Mouse (Mus musculus): ENCODE data around the gene Tfpi2. TPM values are rescaled to one million over a fixed set of nuclear protein-coding genes. Genes with fewer than 3 reads are reported as not detected.

The Tfpi2 gene
- 11.2 and 12.0 TPM in 2 replicates for polyA plus RNA-seq (2015; fragmentation: Nextera tagmentation; extraction: Ambion mirVana)

- H3K4me2 ChIP-seq (replicated peaks) = 0 out of 2 replicates have a peak within 1 kb of the TSS, but pooled peaks have one; percentile 7
- no peaks in the 10 kb centered on the region for H3K36me3 ChIP-seq
- H3K9me3 ChIP-seq = no peaks in the 10 kb centered on the region
- H3K4me3 ChIP-seq (replicated peaks) = 0 out of 2 replicates have a peak within 1 kb of the TSS, but pooled peaks have one; percentile 3
- peak within 1 kb of the TSS; percentile 23; the same call in 1 of the 2 replicates for H3K27ac ChIP-seq
- no peaks in the 10 kb centered on the region for H3K4me1 ChIP-seq (replicated peaks)
- WGBS = 60% methylated on average over 3 of the region's 3 CpGs
- H3K27me3 ChIP-seq (replicated peaks) = no peaks in the 10 kb centered on the region
- H3K9ac ChIP-seq = no peak within 1 kb of the TSS
- peak; percentile 98 for ATAC-seq
These were observed at the start of gene Tfpi2 for GRCm38 (mm10) chr6:3988750-3989149. Gene Tfpi2, minus strand, starts transcription at chr6:3988919.

GRCm38 (mm10) chr6:4030956-4031355, 42.2 kb upstream of the Tfpi2 start:
- no peaks in the 10 kb centered on the region for H3K27me3 ChIP-seq (replicated peaks)
- H3K4me1 ChIP-seq (replicated peaks) = no peaks in the 10 kb centered on the region
- H3K9me3 ChIP-seq = no peaks in the 10 kb centered on the region
- H3K9ac ChIP-seq = no peak overlapping the region
- no peak for ATAC-seq
- H3K4me3 ChIP-seq (replicated peaks) = no peak overlapping the region
- no peaks in the 10 kb centered on the region for H3K36me3 ChIP-seq
- no peak overlapping the region for H3K4me2 ChIP-seq (replicated peaks)
- no peak overlapping the region for H3K27ac ChIP-seq
- 84% methylated on average over 3 of the region's 3 CpGs for WGBS

GRCm38 (mm10) chr6:4026367-4026766, 37.6 kb upstream of the Tfpi2 start:
- 41% methylated on average over 2 of the region's 2 CpGs for WGBS
- H3K4me1 ChIP-seq (replicated peaks) = no peaks in the 10 kb centered on the region
- no peak for ATAC-seq

GRCm38 (mm10) chr6:4022645-4023044, 33.9 kb upstream of the Tfpi2 start:
- H3K27ac ChIP-seq = no peak overlapping the region
- no peaks in the 10 kb centered on the region for H3K27me3 ChIP-seq (replicated peaks)
- WGBS = 22% methylated on average over 1 of the region's 1 CpGs

More at GRCm38 (mm10) chr6:4026367-4026766, 37.6 kb upstream of the Tfpi2 start:
- no peaks in the 10 kb centered on the region for H3K36me3 ChIP-seq
- H3K27me3 ChIP-seq (replicated peaks) = no peaks in the 10 kb centered on the region
- no peak overlapping the region for H3K27ac ChIP-seq
- no peak overlapping the region for H3K4me2 ChIP-seq (replicated peaks)
- no peak overlapping the region for H3K4me3 ChIP-seq (replicated peaks)
- H3K9me3 ChIP-seq = no peaks in the 10 kb centered on the region
- no peak overlapping the region for H3K9ac ChIP-seq

GRCm38 (mm10) chr6:4009548-4009947, 20.8 kb upstream of the Tfpi2 start:
- no peak overlapping the region for H3K4me3 ChIP-seq (replicated peaks)
- no peaks in the 10 kb centered on the region for H3K9me3 ChIP-seq
- no peak overlapping the region for H3K27ac ChIP-seq
- no peak for ATAC-seq
- no peak overlapping the region for H3K9ac ChIP-seq
- no peak overlapping the region for H3K4me2 ChIP-seq (replicated peaks)
- no peaks in the 10 kb centered on the region for H3K36me3 ChIP-seq
- no peaks in the 10 kb centered on the region for H3K27me3 ChIP-seq (replicated peaks)
- peaks cover 3% of the 10 kb centered on the region; the same call in 1 of the 2 replicates for H3K4me1 ChIP-seq (replicated peaks)

More at GRCm38 (mm10) chr6:4022645-4023044, 33.9 kb upstream of the Tfpi2 start:
- Histone ChIP-seq H3K9ac (no peak overlapping the region), H3K4me3 (replicated peaks) (no peak overlapping the region), H3K4me1 (replicated peaks) (no peaks in the 10 kb centered on the region), H3K4me2 (replicated peaks) (no peak overlapping the region), H3K36me3 (no peaks in the 10 kb centered on the region), H3K9me3 (no peaks in the 10 kb centered on the region)
- ATAC-seq = no peak

- WGBS = 50% methylated on average over 2 of the region's 2 CpGs
- Histone ChIP-seq H3K4me2 (replicated peaks) (no peak overlapping the region), H3K4me1 (replicated peaks) (peaks cover 3% of the 10 kb centered on the region; the same call in 1 of the 2 replicates), H3K9me3 (no peaks in the 10 kb centered on the region), H3K4me3 (replicated peaks) (no peak overlapping the region), H3K27ac (no peak overlapping the region), H3K36me3 (no peaks in the 10 kb centered on the region), H3K27me3 (replicated peaks) (no peaks in the 10 kb centered on the region), H3K9ac (no peak overlapping the region)
- ATAC-seq = no peak
These were observed 19.9 kb upstream of the Tfpi2 start for GRCm38 (mm10) chr6:4008501-4009040.

DNA sequence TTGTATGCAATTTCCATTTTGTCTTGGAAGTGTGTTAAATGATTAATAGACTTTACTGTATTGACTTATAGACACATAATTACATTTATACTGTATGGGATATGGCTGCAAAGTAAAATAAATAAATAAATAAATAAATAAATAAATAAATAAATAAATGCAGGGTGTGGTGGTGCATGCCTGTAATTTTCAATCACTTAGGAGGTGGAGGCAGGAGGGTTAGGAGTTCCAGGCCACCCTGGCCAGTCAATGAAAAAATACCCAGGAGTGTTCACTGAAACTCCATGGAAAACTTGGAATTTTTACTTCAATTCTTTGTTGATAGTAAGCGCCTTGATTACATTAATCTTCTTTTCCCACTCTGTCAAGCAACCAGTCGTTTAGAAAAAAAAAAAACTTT, 16.1 kb upstream of the Tfpi2 start:
- Histone ChIP-seq H3K9ac (no peak overlapping the region; the same call in 1 of the 2 replicates), H3K36me3 (no peaks in the 10 kb centered on the region), H3K4me1 (replicated peaks) (peaks cover 3% of the 10 kb centered on the region; the same call in 1 of the 2 replicates), H3K27ac (no peak overlapping the region), H3K4me2 (replicated peaks) (peak overlapping the region; percentile 81), H3K27me3 (replicated peaks) (no peaks in the 10 kb centered on the region), H3K4me3 (replicated peaks) (peak overlapping the region; percentile 59), H3K9me3 (no peaks in the 10 kb centered on the region)
- ATAC-seq = 0 out of 2 replicates have a peak, but pooled peaks have one; percentile 31
- WGBS = 50% methylated on average over 2 of the region's 2 CpGs

- peak within 1 kb of the TSS; percentile 59 for H3K4me3 ChIP-seq (replicated peaks)
- H3K9ac ChIP-seq = peak within 1 kb of the TSS; percentile 74
- peak within 1 kb of the TSS; percentile 81 for H3K4me2 ChIP-seq (replicated peaks)
- under 1% methylated on average over 19 of the region's 19 CpGs for WGBS
- H3K9me3 ChIP-seq = no peaks in the 10 kb centered on the region
- peaks cover 3% of the 10 kb centered on the region; the same call in 1 of the 2 replicates for H3K4me1 ChIP-seq (replicated peaks)
- ATAC-seq = peak; percentile 92
- H3K36me3 ChIP-seq = no peaks in the 10 kb centered on the region
- peak within 1 kb of the TSS; percentile 92 for H3K27ac ChIP-seq
- H3K27me3 ChIP-seq (replicated peaks) = no peaks in the 10 kb centered on the region
These were observed 15.2 kb upstream of the Tfpi2 start, which contains the start of gene Gng11 for GRCm38 (mm10) chr6:4003890-4004306. Gene Gng11, plus strand, starts transcription at chr6:4003904.

DNA sequence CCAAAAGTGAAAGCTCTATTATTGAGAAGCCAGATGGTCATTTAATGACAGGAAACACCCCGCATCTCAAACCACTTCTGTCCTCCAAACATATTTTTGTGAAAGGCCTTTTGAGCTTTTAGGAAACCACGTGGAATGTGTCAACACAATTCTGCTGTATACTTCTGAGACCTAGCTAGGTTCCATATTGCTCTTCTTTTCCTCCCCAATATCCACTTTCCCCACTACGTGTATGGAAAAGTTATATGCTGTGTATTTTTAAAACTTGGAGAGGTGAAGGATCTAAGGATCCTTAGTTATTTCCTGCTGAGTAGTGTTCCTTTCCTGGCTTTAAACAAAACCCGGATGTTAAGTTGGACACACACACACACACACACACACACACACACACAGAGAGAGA, 14.7 kb upstream of the Tfpi2 start:
- Histone ChIP-seq H3K9me3 (no peaks in the 10 kb centered on the region), H3K4me3 (replicated peaks) (no peak overlapping the region; the same call in 1 of the 2 replicates), H3K9ac (no peak overlapping the region), H3K4me2 (replicated peaks) (peak overlapping the region; percentile 81; the same call in 1 of the 2 replicates), H3K27ac (peak overlapping the region; percentile 18; the same call in 1 of the 2 replicates), H3K27me3 (replicated peaks) (no peaks in the 10 kb centered on the region), H3K36me3 (no peaks in the 10 kb centered on the region), H3K4me1 (replicated peaks) (peaks cover 3% of the 10 kb centered on the region; the same call in 1 of the 2 replicates)
- ATAC-seq = peak; percentile 52
- WGBS = 24% methylated on average over 4 of the region's 4 CpGs

DNA sequence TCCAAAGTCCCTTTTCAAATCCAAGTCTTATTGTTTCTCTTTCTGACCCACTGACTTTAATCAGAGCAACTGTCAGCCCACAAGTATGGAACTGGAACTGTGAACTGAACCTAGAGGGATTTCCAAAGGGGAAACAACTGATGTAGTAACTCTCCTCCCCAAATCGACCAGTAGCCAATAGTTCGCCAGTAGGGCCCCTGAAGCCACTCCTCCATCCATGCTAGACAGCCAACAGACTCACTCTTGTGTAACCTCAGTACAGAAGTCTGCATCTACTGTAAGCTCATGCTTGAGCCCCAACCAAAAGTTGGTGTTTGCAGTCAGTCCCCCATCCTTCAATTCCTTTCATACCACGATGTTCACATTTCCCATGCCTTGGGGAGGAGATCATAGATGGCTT, 12.0 kb upstream of the Tfpi2 start:
- Histone ChIP-seq H3K27me3 (replicated peaks) (no peaks in the 10 kb centered on the region), H3K4me3 (replicated peaks) (no peak overlapping the region)
- ATAC-seq = no peak

GRCm38 (mm10) chr6:3999296-3999695, 10.6 kb upstream of the Tfpi2 start:
- Histone ChIP-seq H3K36me3 (no peaks in the 10 kb centered on the region), H3K27me3 (replicated peaks) (no peaks in the 10 kb centered on the region), H3K4me3 (replicated peaks) (no peak overlapping the region), H3K4me2 (replicated peaks) (no peak overlapping the region), H3K27ac (no peak overlapping the region), H3K9ac (no peak overlapping the region), H3K9me3 (no peaks in the 10 kb centered on the region), H3K4me1 (replicated peaks) (no peaks in the 10 kb centered on the region)
- WGBS = 75% methylated on average over 6 of the region's 6 CpGs
- ATAC-seq = no peak

More for the DNA sequence above, 12.0 kb upstream of the Tfpi2 start:
- no peaks in the 10 kb centered on the region for H3K36me3 ChIP-seq
- peaks cover 3% of the 10 kb centered on the region; the same call in 1 of the 2 replicates for H3K4me1 ChIP-seq (replicated peaks)
- WGBS = 82% methylated on average over 3 of the region's 3 CpGs
- H3K9me3 ChIP-seq = no peaks in the 10 kb centered on the region
- no peak overlapping the region for H3K9ac ChIP-seq
- H3K4me2 ChIP-seq (replicated peaks) = no peak overlapping the region
- no peak overlapping the region for H3K27ac ChIP-seq

GRCm38 (mm10) chr6:3998089-3998488, 9.4 kb upstream of the Tfpi2 start:
- H3K27ac ChIP-seq = no peak overlapping the region
- H3K9me3 ChIP-seq = no peaks in the 10 kb centered on the region
- H3K9ac ChIP-seq = no peak overlapping the region
- no peak for ATAC-seq
- H3K4me2 ChIP-seq (replicated peaks) = no peak overlapping the region
- H3K4me1 ChIP-seq (replicated peaks) = no peaks in the 10 kb centered on the region
- WGBS = 68% methylated on average over 4 of the region's 4 CpGs
- no peaks in the 10 kb centered on the region for H3K36me3 ChIP-seq
- H3K27me3 ChIP-seq (replicated peaks) = no peaks in the 10 kb centered on the region
- H3K4me3 ChIP-seq (replicated peaks) = no peak overlapping the region

- H3K4me2 ChIP-seq (replicated peaks) = no peak within 1 kb of the TSS
- no peak within 1 kb of the TSS for H3K9ac ChIP-seq
- no peak within 1 kb of the TSS for H3K4me3 ChIP-seq (replicated peaks)
- no peaks in the 10 kb centered on the region for H3K36me3 ChIP-seq
- no peak within 1 kb of the TSS for H3K27ac ChIP-seq
- no peak for ATAC-seq
- no peaks in the 10 kb centered on the region for H3K9me3 ChIP-seq
- WGBS = 94% methylated on average over 6 of the region's 6 CpGs
- no peaks in the 10 kb centered on the region for H3K27me3 ChIP-seq (replicated peaks)
- H3K4me1 ChIP-seq (replicated peaks) = no peaks in the 10 kb centered on the region
These were observed 4.8 kb upstream of the Tfpi2 start, which contains the start of gene Gngt1 for GRCm38 (mm10) chr6:3993492-3993891. Gene Gngt1, plus strand, starts transcription at chr6:3993792.

Measured in intestine, embryonic 15.5 days (tissue).